ENCODE assay signal across 2 mouse cellular contexts in the genomic region with DNA sequence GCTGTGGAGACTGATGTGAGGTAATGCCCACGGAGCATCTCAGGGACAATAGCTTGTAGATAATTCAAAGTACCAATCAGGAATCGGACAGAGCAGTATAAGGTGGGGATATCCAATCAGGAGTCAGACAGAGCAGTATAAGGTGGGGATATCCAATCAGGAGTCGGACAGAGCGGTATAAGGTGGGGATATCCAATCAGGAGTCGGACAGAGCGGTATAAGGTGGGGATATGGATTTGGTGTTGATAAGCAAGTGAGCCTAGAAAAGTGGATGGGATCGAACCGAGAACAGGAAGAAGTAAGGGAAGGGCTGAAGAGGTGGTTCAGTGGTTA.
A peak's percentile ranks its signal among the peaks of the same experiment; 100 is the strongest.
TF ChIP-seq lines count a peak whose summit lies in the region.

No protein-coding gene starts in this region.

TF ChIP-seq in CH12.LX, 34 proteins besides CTCF, POLR2A, EP300 and RAD21:
- TF ChIP-seq POLR2AphosphoS2 (IDR thresholded peaks at IDR 0.05; ENCODE audit: low read depth, low read length) = no peak
- no peak for TF ChIP-seq ELF1 (IDR thresholded peaks at IDR 0.05; ENCODE audit: low read depth, low read length)
TF ChIP-seq in CH12.LX: peak in this region for 0.

TF ChIP-seq in ES-E14, 5 proteins besides CTCF, POLR2A, EP300 and RAD21:
- no peak for TF ChIP-seq MAFK (IDR thresholded peaks at IDR 0.05; ENCODE audit: insufficient read depth, low read depth, low read length)
- peak; percentile 49; the same call in 1 of the 2 replicates for TF ChIP-seq CHD2 (IDR thresholded peaks at IDR 0.05; ENCODE audit: low read depth, low read length)
